Mouse (Mus musculus) liver, embryonic 14.5 days (tissue): Measurements from ENCODE around the gene Rpl23a.

ENCODE experiments used
- CTCF ChIP-seq: IDR thresholded peaks from 2 replicates; pipeline ENCODE4 v1.5.1; 2016; ENCODE audit warnings: antibody characterized with exemption, low read depth, control low read depth
- EP300 ChIP-seq: IDR thresholded peaks from 2 replicates; pipeline ENCODE4 v1.6.1; 2016; ENCODE audit warnings: antibody characterized with exemption, low read depth

- TF ChIP-seq CTCF, result no peak
- no peak; the same call in 1 of the 2 replicates for TF ChIP-seq EP300
These were observed 7.0 kb downstream of the Rpl23a start, which contains the start of the genes Nek8 and Tlcd1 for GRCm38 (mm10) chr11:78176402-78176862.
